Mouse (Mus musculus) lung, adult 2 months (tissue): Measurements from ENCODE around the gene 2310034G01Rik.

Experiments
- CTCF ChIP-seq: fragments of 200-500 bp; IDR thresholded peaks from 2 replicates; pipeline ENCODE4 v1.5.1; 2011; ENCODE audit warnings: mild to moderate bottlenecking, low read length, control low read depth; ENCODE audit not compliant: insufficient read depth
- POLR2A ChIP-seq: fragments of 200-500 bp; IDR thresholded peaks from 2 replicates; pipeline ENCODE4 v1.6.1; 2011; ENCODE audit warnings: low read depth, mild to moderate bottlenecking, control low read depth, low read length, borderline replicate concordance; ENCODE audit errors: extremely low read depth

DNA sequence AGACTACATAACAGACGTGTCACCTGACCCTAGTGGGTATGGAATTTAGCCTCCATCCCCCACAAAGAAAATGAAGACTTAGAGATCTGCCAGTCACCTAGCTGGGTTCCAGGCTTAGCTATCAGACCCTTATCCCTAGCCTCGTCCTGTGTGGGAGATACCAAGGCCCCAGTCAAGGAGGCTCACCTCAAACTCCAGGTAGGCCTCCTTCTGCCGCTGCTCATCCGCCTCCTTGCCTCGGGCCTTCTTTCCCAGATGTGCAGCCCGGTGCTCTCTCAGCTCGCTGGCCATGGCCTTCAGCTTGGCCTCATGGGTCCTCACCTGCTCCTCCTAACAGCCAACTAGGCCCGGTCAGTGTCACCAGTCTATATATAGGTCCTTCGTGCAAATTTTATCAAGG is 37.0 kb downstream of the 2310034G01Rik start:
- TF ChIP-seq CTCF (no peak), POLR2A (no peak)
